Mouse (Mus musculus) heart, postnatal 0 days (tissue): ENCODE data around the gene Galnt10.

Source experiments
- CTCF ChIP-seq: IDR thresholded peaks from 2 replicates; pipeline ENCODE4 v1.5.1; 2016; ENCODE audit warnings: antibody characterized with exemption, control low read depth, low read depth
- EP300 ChIP-seq: IDR thresholded peaks from 2 replicates; pipeline ENCODE4 v1.6.1; 2016; ENCODE audit warnings: antibody characterized with exemption, low read depth

DNA sequence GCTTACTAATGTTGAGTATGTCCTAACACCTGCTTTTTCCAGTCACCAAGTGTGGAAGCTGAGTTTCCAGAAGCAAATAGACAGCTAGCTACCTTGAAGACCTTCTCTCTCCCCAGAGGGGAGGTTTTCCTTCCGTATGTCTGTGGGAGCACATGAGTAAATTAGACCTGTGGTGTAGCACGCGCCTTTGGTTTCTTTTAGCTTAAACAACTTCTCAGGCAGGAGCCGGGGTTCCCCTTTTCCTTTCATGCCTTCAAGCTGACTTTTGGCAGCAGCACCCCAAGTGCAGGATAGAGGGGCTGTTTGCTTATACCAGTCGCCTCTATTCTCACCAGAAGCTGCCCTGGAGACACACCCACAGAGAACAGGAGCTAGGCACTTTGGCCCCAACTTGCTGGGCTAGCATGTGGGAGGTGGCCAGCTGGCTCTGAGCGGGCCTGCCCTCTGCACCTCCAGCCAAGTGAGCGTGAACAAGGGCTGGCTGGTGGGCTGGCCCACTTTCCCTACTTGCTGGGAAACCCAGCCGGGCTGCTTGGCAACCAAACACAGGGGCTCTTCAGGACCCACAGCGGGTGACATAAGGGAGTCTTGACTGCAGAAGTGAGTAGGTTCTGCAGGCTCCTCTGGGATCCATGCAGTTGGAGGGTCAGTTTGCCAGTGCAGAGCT lies 82.2 kb downstream of the Galnt10 start:
- no peak for TF ChIP-seq CTCF
- no peak for TF ChIP-seq EP300
